Mouse (Mus musculus): ENCODE results near the gene Nedd9.

- no peak for TF ChIP-seq CTCF (IDR thresholded peaks at IDR 0.05; ENCODE audit: control insufficient read depth, insufficient read depth, low read length)
- TF ChIP-seq POLR2A (IDR thresholded peaks at IDR 0.05; ENCODE audit: borderline replicate concordance, control insufficient read depth, low read depth, low read length), result no peak
Observed at GRCm38 (mm10) chr13:41343887-41344266, 143.3 kb downstream of the Nedd9 start.

All from bone marrow, adult 2 months (tissue).